Mouse (Mus musculus): ENCODE results near the gene Lsm12.

Gene Lsm12

GRCm38 (mm10) chr11:102184646-102185495 lies at the start of gene Lsm12:
Lsm12 (minus strand) TSS chr11:102185296.
- DNase-seq (ENCODE audit: low spot score): peak; percentile 91

GRCm38 (mm10) chr11:102230006-102230741 lies 45.1 kb upstream of the Lsm12 start, which contains the start of gene Hdac5:
Hdac5 (minus strand) TSS chr11:102230166.
- peak; percentile 92 for DNase-seq (ENCODE audit: low spot score)

DNA sequence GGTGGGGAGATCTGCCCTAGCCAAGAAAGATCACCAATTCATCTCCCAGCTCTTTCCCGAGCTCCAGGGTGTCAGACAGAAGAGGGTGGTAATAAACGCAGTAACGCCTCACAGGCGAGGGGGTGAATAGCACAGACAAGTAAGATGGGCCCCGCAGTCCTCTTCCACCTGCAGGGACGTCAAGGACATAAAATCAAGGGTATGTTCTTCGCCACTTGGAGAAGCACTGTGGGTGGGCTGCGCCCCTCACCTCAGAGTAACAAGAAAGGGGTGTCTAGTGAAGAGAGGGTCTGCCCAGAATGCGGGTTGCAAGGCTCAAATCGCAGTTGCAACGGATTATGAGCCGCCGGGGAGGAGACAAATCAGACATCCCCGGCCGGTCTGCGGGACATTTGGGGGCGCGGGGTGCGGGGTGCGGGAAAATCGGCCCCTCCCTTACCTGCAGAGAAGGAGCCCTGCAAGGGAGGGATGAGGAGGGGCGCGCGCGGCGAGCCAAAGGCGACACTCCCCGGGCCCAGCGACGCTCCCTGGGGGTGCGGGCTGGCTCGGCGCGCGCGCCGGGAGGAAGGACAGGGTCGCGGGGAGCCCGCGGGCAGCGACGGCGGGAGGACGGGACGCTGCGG lies 44.3 kb upstream of the Lsm12 start:
- DNase-seq (ENCODE audit: low spot score): no peak

DNA sequence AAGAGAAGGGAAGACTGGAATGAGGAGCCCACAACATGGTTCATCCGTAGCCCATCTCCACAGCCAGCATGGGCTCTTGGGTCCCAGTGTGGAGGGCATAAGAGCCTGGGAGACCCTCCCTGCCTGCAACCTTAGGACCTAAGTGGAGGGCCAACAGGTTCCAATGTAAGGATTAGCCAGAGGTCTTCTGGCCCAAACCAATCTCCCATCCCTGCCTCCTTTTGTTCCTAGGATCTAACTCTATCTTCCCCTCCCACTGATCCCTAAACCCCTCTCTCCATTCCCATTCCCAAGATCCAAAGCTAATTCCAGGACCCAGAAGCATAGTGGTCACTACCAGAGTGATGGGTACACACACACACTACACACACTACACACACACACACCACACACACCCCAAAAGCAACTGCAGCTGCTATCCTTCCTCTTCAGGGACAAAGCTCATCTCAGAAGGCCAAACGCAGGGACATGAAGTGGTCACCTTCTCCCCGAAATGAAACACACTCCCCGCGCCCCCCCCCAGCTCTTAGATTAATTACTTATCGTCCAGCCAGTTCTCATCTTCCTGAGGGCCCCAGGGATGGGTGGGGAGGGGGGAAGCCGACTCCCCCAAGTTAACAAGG lies 43.7 kb upstream of the Lsm12 start:
- DNase-seq (ENCODE audit: low spot score): no peak

DNA sequence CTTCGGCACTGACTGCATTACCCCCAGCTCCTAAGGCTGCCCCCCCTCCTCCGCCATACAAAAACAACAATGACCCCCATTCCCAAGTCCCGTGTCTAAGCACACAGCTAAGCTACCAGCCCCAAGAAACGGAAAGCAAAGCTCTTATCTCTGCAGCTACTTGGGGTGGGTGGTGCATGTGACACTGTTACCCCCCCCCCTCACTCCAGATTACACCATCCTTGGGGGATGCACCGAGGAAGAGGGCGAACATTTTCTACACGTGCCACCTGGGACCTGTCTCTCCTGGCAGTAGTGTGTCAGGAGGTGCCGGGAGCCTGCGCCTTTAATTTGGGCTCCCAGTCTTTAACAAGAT lies 43.1 kb upstream of the Lsm12 start:
- DNase-seq (ENCODE audit: low spot score): no peak

DNA sequence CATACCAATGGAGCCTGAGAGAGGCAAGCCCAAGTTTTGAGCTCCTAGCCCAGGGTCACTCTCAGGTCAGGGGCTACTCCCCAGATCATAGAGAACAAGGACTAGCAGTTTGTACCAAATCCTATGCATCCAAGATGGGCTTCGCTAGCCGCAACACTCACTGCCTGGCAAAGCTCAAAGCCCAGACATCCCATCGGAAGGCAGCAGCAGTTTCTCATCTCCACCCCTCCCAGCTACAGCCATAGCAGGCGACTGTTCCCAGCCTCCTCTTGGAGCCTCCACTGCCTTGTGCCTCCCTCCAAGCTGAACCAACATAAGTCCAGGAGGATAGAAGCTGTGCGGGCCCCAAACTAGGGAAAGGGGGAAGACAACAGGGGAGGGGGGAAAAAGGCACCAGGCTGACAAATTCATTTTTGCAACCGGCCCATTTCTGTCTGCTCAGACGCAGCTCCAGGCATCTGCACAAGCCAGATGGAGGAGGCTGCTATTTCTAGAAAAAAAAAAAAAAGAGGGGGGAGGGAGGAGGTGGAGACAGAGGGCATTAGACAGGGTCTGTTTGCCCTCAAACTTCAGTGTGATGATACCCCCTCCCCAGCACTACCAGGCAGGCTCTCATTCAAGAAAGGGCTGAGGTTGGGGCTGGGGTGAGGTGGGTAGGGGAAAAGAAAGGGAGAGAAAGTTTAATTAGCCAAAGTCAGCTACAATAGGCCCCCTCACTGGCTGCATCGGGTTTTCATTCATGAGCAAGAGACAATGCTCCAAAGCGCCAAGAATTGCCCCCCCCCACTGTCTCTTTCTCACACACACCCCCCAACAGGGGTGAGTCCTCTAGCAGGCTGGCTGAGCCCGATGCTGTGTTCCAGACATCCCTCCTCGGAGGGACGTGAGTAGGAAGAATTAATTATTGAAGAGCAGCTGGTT lies 42.4 kb upstream of the Lsm12 start:
- no peak for DNase-seq (ENCODE audit: low spot score)

- DNase-seq (ENCODE audit: low spot score): no peak
Measured at GRCm38 (mm10) chr11:102226067-102226978, 41.2 kb upstream of the Lsm12 start.

DNA sequence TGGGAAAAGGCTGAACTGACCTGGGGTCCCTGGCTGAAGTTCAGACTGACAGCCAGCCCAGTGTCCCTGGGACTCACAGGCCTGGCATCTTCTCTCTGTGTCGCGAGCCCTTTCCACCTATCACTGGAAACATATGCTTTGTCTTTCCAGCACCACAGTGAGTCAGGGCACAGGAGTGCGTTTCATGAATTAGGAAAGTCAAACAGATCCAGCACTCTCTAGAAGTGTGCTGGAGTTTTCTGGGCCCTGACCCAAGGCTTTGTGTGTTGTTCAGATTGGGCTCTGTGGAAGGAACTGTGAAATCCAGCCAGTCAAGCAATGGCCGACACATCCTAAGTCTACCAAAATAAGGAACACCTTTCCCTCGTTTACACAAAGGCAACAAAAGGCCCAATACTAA lies 40.1 kb upstream of the Lsm12 start:
- no peak for DNase-seq (ENCODE audit: low spot score)

DNA sequence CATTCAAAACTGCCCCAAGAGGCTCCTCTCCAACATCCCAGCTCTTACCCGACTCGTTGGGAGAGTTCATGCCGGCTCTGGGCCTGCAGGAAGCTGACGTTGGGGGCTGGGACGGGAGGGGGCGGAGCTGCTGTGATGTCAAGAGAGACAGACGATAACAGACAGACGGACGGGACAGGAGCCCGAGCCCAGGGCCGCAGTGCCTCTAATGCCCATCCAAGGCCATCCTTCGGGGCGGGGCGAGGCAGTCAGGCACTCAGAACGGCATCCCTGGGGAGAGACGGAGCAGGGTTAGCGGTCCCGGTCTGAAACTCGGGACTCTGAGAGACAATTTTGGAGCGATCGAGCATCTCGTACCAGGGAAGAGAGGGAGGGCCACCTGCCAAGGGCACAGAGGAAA lies 39.6 kb upstream of the Lsm12 start:
- DNase-seq (ENCODE audit: low spot score): no peak

GRCm38 (mm10) chr11:102223166-102223565 lies 38.1 kb upstream of the Lsm12 start:
- no peak for DNase-seq (ENCODE audit: low spot score)

DNA sequence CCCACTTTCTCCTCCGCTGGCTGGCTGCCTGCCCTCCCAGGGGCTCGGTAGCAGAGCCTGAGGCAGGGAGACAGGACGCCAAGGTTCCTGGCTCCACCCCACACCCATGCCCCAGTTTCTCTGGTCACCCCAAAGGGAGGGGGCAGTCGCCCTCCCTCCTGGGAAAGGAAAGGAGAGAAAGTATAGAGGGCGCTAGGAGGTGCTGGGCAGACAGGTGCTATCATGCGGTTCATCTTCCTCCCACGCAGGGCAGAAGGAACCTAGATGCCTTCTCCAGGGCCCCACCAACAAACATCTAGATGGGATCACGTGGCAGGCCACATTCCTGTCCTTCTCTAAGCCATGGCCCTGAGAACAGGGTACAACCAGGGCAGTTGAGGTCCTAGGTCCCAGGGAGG lies 36.9 kb upstream of the Lsm12 start:
- peak; percentile 9 for DNase-seq (ENCODE audit: low spot score)

GRCm38 (mm10) chr11:102221243-102221953 lies 36.3 kb upstream of the Lsm12 start:
- DNase-seq (ENCODE audit: low spot score): no peak

- peak; percentile 8 for DNase-seq (ENCODE audit: low spot score)
Measured at GRCm38 (mm10) chr11:102220451-102220850, 35.4 kb upstream of the Lsm12 start.

DNA sequence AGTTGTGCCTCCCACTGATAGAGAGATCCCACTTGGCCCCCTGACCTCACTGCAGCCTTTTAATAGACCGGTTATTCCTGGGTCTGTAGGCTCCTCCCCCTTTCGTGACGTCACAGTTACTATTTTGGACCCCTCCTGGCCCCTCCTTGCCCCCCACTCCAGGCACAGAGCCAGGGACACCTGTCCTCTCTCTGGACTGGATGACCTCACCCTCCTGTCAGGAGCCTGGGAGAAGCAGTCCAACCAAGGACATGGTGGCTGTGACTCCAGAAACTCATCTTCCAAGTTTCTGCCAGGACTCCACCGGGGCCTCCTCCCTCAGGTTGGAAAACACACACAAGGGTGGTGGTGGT lies 34.9 kb upstream of the Lsm12 start:
- peak; percentile 9 for DNase-seq (ENCODE audit: low spot score)

DNA sequence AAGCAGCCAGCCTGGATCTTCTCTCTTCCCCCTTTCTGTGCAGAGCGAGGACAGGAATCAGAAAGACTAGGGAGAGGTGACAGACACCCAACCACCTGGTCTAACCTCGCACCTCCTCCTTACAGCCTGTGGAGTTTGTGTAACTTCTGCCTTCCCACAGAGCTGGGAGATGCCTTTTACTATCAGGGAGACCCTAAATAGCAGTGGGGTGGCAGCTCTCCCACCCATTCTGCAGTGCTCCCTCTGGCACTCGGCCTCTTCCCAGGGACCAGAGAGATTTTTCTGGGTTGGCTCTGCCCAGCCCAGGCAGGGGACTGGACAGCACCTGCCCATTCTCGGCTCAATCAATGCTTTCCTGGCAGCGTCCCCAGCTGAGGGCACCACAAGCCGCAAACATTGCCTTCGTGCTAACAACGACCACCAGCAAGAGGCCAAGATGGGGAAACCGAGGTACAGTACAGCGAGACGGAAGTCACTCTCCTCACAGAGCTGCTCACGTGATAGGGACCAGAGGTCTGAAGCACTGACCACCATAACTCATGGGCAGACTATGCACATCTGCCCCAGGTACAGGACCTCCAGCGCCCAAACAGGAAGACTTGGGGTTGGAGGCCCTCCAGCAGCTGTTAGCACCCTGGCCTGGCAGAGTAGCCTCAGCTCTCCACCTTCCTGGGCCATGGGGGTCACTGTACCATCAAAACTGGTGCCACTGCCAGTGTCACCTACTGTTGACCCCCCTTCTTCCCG lies 34.3 kb upstream of the Lsm12 start:
- no peak for DNase-seq (ENCODE audit: low spot score)

DNA sequence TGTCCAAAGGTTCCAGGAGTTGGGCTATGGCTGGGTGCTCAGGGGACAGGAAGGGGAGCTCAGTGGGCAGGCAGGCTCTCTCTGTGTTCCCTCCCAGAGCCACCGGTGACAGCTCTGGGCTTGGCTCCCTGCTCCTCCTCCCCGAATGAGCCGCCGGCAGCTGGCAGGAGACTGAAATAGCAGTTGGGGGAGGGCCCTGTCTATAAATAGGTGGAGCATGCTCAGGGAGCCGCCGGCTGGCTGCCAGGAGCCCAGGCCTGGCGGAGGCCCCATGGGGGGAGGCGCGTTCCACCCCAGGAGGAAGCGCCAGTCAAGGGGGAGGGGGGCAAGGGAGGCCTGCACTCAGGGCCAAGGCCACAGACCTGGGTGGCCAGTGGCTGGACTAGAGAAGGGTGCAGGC lies 33.7 kb upstream of the Lsm12 start:
- DNase-seq (ENCODE audit: low spot score): peak; percentile 79

GRCm38 (mm10) chr11:102217876-102218430 lies 32.9 kb upstream of the Lsm12 start:
- no peak for DNase-seq (ENCODE audit: low spot score)

- DNase-seq (ENCODE audit: low spot score): no peak
Measured at GRCm38 (mm10) chr11:102217396-102217795, 32.3 kb upstream of the Lsm12 start.

DNA sequence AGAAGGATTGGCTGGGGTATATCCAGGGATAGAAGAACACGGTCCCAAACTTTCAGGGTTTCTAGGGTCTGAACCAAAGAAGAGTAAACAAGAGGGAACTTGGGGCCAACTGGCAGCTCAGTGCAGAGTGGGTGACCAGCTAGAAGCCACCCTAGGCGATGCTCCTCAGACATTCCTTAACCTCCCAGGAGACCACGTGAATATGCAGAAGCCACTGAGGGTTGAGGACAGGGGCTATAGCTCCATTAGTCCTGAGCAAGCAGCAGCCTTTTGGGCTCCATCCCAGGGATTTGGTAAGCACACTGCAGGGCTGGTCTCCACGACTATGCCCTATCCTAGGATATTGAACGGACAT lies 31.8 kb upstream of the Lsm12 start:
- DNase-seq (ENCODE audit: low spot score): no peak

Measured in urinary bladder, postnatal 10 days (tissue).